Mouse (Mus musculus) gastrocnemius, adult 2 months (tissue): Measurements from ENCODE around the gene Dnaja3. TPM values are rescaled to one million over a fixed set of nuclear protein-coding genes. Genes with fewer than 3 reads are reported as not detected.
"Not testable (repeated sequence)": the region's sequence is repeated elsewhere in the genome, so short reads cannot be mapped to it uniquely, and the experiment has no call there.

Experiments
- DNase-seq: peaks from one replicate; pipeline ENCODE4 v3.0.0; 2022
- H3K27ac ChIP-seq: fragments of 200-600 bp; 2 replicates; pipeline ENCODE4 v1.8.1; 2022; ENCODE audit warnings: mild to moderate bottlenecking
- H3K4me3 ChIP-seq: fragments of 200-600 bp; 2 replicates; pipeline ENCODE4 v1.8.1; 2022; ENCODE audit warnings: mild to moderate bottlenecking, moderate library complexity
- CTCF ChIP-seq: fragments of 200-600 bp; IDR thresholded peaks from 2 replicates; pipeline ENCODE4 v1.8.1; 2022; ENCODE audit warnings: antibody characterized with exemption, mild to moderate bottlenecking, moderate library complexity
- intact Hi-C: fragments of 180-260 bp; cut with DNase I; formaldehyde crosslinking; loops from one replicate; pipeline ENCODE4 v1.15.1; 2025
- total RNA-seq, 2 experiments: library from RNA; stranded (reverse); gene quantifications; 2 replicates each; pipeline ENCODE4 v1.2.3; 2021

Dnaja3 gene
- total RNA-seq, 2 experiments from 2014 or later = 86.4 to 110 TPM

DNA sequence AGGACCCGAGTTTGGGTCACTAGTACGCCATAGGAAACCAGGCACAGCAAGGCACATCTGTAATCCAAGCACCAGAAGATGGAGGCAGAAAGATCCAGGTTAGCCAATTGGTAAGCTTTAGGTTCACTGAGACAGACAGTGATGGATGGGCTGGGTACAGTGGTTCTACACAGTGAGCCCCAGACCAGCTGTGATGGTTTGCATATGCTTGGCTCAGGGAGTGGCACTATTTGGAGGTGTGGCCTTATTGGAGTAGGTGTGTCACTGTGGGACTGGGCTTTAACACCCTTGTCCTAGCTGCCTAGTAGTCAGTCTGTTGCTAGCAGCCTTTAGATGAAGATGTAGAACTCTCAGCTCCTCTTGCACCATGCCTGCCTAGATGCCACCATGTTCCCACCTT is 24.0 kb downstream of the Dnaja3 start:
- no peak for DNase-seq
- Histone ChIP-seq H3K4me3 (no peak overlapping the region), H3K27ac (no peak overlapping the region)
- intact Hi-C loops = no loop called here
- no peak for TF ChIP-seq CTCF

DNA sequence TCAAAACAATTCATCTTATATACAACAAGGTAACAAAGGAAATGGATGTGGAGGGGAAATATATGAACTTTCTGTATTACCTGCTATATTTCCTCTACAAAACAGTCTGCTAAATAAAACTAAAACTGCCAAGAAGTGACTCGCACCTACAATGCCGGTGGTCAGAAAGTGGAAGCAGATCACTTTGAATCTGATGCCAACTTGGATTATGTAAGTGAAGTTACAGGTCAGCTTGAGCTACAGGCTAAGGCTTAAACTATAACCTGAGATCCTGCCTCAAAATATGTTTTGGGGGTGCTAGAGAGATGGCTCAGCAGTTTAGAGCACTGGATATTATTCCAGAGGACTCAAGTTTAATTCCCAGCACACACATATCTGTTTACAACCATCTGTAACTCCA is 25.9 kb downstream of the Dnaja3 start:
- Histone ChIP-seq H3K4me3 (no peak overlapping the region), H3K27ac (no peak overlapping the region)

DNA sequence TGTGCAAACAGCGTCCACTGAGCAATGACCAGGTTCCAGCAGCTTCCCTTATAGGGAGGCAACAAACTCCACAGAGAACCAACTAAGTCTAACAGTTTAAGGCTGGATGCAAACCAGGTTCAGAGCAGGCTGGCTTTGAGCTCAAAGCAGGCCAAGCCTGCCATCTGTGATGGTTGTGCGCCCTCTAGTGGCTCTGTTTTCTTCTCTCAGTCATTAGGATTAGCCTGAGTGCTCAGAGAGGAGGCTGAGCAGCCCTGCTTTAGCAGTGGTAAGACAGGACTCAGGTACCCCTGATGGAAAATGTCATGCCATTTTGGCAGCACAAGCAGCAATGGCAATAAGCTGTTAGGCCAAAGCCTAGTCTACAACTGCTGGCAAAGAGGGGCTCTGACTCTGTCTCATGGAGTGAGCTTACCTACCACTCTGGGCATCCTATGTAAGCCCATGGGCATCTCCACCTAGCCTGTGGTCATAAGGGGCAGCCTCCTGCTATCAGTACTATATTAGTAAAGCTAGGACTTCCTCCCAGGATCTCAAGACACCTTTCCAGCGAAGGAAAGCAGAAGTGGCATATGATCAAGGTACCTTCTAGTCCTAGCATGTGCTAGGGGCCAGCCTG is 27.5 kb downstream of the Dnaja3 start:
- H3K27ac ChIP-seq = 0 out of 2 replicates have a peak overlapping the region, but pooled peaks have one; percentile 9
- no peak overlapping the region for H3K4me3 ChIP-seq
- TF ChIP-seq CTCF = peak; percentile 98
- peak; percentile 88 for DNase-seq
- intact Hi-C loops = loop anchor here (1.0 to 5.0 kb wide), 2 partner anchors 37 to 100 kb away; no protein-coding TSS in a partner anchor

More for the DNA sequence above, 25.9 kb downstream of the Dnaja3 start:
- DNase-seq = no peak
- no peak for TF ChIP-seq CTCF
- intact Hi-C loops = loop anchor here (5.0 kb wide), 1 partner anchor 98 kb away; no protein-coding TSS in a partner anchor

DNA sequence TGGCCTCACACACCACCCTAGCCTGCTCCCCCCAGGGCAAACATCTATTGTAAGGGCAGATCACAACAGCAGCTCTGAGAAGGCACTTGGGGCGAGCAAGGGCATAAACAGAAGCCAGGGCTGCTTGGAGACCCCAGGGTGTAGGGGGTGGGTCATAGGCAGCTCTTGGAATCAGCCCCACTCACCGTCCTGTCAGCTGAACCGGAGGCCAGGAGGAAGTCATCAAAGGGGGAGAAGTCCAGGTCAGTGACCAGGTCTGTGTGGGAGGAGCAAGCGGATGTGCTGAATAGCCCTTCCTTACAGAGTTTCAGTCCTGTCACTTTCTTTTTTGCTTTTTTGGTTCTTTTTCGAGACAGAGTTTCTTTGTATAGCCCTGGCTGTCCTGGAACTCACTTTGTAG is 30.5 kb downstream of the Dnaja3 start:
- H3K4me3 ChIP-seq = no peak overlapping the region

DNA sequence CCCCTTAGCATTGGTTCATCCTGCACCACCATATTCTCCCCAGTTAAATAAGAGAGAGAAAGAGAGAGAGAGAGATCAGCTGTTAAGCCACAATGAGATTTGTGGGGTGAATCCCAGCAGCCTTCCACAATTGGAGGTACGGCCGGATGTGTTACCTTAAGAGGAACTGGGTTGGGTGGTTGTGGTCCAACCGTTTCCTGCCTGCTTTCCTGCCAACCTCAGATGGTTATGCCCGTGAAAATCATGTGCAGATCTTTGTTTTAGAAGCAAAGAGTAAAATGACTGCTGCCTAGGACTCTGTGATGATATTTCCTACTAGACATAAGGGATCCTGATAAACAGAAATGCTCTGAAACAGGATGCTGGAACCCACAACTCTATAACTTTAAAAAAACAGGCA is 34.3 kb downstream of the Dnaja3 start:
- no peak overlapping the region for H3K27ac ChIP-seq
- TF ChIP-seq CTCF = no peak
- intact Hi-C loops = no loop called here
- H3K4me3 ChIP-seq = no peak overlapping the region
- DNase-seq = no peak

More for the DNA sequence above, 30.5 kb downstream of the Dnaja3 start:
- intact Hi-C loops = no loop called here
- no peak for TF ChIP-seq CTCF
- DNase-seq = no peak
- no peak overlapping the region for H3K27ac ChIP-seq

DNA sequence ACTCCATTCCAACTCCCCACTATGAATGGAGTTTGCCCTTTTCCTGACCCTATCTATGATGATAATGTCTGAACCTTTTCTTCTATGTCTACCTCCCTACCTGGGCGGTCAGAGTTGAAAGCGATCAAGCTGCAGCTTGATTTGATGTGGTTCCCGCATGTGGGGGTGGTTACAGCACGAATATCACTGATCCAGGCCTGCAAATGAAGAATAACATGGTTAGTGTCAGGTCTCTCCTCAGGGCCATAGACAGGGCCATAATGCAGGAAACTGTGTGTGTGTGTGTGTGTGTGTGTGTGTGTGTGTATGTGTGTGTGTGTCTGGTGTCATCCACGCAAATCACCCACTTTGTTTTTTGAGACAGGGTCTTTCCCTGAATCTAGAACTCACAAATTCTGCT is 37.0 kb downstream of the Dnaja3 start:
- no peak for DNase-seq
- no peak overlapping the region for H3K4me3 ChIP-seq
- intact Hi-C loops = no loop called here

DNA sequence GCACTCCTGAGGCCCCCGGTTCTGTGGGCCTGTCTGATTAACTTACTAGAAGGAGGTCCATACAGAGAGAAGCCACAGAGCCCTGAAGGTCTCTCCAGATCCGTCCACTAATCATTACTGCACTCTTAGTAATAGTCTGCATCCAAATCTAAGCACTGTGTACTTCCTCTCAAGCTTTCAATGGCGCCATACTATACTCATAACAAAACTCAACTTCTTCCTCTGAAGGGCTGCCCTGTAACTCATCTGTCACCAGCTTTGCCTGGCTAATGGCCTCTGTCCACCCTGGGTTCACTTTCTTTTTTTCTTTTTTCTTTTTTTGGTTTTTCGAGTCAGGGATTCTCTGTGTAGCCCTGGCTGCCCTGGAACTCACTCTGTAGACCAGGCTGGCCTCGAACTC is 38.3 kb downstream of the Dnaja3 start:
- no peak for DNase-seq
- intact Hi-C loops = no loop called here
- Histone ChIP-seq H3K27ac (no peak overlapping the region), H3K4me3 (peak overlapping the region; percentile 15)
- TF ChIP-seq CTCF = no peak

More for the DNA sequence above, 37.0 kb downstream of the Dnaja3 start:
- H3K27ac ChIP-seq = no peak overlapping the region; the same call in 1 of the 2 replicates
- TF ChIP-seq CTCF = no peak

DNA sequence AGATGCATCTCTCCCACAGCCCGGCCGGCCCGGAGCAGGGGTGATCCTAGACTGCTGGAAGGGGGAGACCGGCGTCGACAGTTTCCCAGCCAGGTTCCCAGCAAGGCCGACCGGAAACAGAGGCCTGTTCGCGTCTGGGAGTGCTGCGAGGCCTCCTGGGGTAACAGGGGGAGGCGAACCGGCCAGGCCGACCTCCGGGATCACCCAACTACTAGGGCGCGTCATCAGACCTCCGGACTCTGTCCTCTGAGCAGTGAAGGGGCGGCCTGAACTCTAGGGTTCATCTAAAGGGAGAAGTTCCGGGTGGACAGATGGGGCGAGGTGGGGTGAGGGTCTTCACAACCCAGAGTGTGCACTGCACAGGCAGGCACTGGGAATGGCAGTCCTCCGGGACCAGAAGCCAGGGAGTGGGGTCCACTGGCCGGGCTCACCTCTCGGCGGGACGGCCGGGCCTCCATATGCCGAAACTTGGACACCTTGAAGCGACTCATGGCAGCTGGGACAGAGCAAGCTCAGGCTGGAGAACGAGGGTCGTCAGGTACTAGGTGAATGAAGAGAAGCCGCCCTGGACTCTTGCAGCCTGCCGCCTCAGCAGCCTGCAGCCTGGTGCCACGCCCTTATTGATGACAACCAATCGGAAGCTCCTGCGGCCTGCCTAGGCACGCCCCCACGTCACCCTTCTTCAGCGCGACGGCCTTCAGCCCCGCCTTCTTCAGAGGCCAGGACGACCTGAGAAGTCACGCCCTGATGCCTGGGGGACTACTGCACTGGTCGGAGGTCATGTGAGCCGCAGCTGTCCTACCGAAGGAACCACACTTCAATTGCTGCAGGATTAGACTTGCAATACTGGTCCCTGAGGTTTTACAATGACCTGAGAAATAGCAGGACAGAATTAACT is 39.6 kb downstream of the Dnaja3 start, which contains the start of gene Coro7:
Gene Coro7 (minus strand): TSS at position 657 of the 898 bp plus-strand sequence.
- no peak for TF ChIP-seq CTCF
- H3K27ac ChIP-seq = peak within 1 kb of the TSS; percentile 84
- intact Hi-C loops = no loop called here
- DNase-seq = peak; percentile 95
- H3K4me3 ChIP-seq = peak within 1 kb of the TSS; percentile 84

DNA sequence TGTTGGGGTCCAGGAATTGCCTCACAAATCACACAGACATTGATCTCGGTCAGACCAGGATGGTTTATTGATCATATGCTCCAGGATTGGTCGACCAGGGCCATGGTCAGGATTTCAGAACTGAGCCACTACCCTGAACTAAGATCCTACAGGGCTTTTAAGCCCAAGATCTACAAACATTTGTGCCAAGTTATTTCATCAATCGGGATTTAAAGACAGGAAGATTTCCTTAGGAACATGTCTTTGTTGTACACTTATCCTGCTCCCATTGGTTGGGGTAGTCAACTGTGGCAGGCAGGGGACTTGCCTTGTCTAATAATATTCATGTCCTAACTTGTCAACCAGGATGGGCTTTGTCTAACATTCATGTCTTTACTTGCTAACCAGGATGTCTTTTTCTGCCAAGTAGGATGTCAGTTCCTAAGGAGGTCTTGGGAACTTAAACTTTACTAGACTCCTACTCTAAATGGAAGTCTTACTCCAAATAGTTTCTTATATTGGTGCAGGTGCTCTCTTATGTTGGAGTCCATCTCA is 41.2 kb downstream of the Dnaja3 start:
- intact Hi-C loops, H3K4me3 ChIP-seq, DNase-seq, H3K27ac ChIP-seq: not testable (repeated sequence)

DNA sequence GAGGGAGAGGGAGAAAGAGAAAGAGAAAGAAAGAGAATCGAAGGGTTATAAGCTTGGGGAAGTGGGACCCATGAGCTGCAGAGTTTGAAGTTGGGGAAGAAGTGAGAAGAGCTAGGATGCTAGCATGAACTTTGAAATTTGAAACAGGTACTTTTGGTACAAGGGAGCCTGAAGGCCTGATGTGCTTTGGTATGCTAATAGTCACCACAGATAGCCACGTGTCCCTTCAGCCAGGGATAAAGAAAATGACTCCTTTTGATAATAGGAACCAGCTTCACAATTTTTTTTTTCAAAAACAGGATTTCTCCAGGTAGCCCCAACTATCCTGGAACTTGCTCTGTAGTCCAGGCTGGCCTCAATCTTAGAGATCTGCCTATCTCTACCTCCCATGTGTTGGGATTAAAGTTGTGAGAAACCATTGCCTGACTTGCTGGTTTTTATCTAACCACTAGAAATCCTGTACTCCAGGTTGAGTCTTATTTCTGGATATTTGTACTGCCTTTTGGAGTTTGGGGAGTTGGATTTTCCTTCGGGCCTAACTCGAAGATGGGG is 42.9 kb downstream of the Dnaja3 start:
- Histone ChIP-seq H3K4me3 (peak overlapping the region; percentile 74), H3K27ac (peak overlapping the region; percentile 96)
- no peak for TF ChIP-seq CTCF
- intact Hi-C loops = no loop called here
- no peak for DNase-seq

DNA sequence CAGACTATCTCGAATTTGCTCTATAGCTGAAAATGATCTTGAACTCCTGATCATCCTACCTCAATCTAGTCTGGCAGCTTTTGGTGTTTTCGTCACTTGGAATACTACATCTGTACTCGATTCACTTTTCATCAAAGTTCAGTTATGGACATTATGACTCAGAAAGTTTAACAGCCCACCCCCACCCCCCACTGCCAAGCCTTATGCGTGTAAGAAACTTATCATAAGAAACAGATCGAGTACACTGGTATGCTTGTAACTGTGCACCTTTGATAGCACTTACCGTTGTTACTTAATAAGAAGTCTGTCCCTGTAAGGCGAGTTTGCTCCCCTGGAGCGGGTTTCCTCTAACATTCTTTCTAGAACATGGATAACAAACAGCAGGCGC is 43.4 kb downstream of the Dnaja3 start:
- TF ChIP-seq CTCF = no peak
- H3K4me3 ChIP-seq = peak overlapping the region; percentile 74
- intact Hi-C loops = no loop called here

DNA sequence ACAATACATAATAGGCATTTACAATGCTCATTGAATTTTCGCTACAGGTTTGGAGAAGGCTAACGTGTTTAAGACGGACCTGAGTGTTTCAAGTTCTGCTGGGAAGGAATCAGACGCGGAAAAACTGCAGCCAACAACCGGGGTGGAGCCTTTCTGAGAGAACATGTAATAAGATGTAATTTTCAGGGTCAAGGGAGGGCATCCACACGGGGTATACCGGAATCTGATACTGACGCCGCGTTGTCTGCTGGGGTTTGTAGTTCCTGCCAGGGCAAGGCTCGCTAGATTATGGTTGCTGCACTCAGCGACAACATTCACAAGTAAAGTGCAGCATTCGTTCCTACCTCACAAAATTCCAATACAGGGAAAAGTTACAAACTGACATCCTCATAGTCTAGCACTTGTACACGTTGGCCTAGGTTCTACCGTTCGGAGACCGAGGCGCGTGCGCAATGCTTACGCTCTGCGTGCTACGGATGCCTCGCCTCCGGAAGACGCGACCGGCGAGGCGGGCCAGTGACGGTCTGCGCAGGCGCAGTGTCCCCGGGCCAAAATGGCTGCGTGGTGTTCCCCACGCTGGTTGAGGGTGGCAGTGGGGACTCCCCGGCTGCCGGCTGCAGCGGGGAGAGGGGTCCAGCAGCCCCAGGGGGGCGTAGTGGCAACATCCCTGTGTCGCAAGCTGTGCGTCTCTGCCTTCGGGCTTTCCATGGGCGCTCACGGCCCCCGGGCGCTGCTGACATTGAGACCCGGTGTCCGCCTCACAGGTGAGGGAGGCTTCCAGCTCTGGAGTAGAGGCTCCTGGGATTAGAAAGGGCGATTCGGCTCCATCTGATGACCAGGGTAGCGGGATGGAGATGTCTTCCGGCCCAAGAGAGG is 44.0 kb downstream of the Dnaja3 start:
- intact Hi-C loops = no loop called here

More for the DNA sequence above, 43.4 kb downstream of the Dnaja3 start:
- no peak for DNase-seq
- H3K27ac ChIP-seq = peak overlapping the region; percentile 96

More for the DNA sequence above, 44.0 kb downstream of the Dnaja3 start:
- no peak for TF ChIP-seq CTCF
- DNase-seq = peak; percentile 98
- Histone ChIP-seq H3K27ac (peak overlapping the region; percentile 96), H3K4me3 (peak overlapping the region; percentile 74)
